Mouse (Mus musculus) urinary bladder, postnatal 36 days (tissue): ENCODE measurements around the gene Tubgcp3.
"Not testable (repeated sequence)": the region's sequence is repeated elsewhere in the genome, so short reads cannot be mapped to it uniquely, and the experiment has no call there.

Experiments used
- DNase-seq, 2 experiments: peaks; one replicate each; pipeline ENCODE4 v3.0.0; 2022; ENCODE audit warnings: low spot score in 2 of 2, mixed read lengths in 1 of 2

Gene Tubgcp3

DNA sequence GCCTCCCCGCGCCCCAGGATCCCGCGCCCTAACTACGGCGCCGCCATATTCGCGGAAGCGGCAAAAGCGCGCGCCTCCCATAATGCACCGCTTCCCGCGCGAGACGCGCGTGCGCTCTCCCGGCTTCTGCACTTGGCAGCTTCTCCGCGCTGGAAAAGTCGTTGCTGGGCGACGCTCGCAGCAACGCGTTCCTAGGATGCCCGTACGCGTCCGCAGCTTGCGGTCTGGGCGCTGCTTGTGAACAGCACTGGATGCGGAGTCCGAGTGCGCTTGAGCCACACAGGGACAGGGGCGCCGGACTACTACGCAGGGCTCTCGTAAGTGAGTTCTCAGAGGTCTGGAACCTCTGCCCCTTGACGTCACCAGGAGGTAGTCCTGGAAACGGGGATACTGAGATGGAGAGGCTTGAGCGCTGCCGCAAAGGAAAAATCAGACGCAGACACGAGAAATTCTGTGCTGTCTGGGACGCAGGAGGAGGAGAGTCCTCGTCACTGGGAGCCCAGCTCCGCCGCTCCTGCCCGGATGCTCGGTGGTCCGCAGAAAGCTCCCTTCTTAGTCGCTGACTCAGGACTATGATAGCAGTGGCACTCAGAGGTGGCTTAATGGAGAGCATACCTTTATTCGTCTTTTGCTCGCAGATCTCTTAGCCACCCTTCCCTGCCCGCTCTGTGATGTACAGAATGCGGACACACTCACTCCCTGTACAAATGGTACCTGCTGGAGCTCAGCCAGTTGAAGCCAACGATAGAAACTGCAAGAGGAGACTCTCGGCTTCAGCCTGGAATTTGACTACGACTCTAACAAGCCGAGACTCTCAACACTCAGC is at the start of gene Tubgcp3:
TSS of gene Tubgcp3 (minus strand) at position 193 of the 826 bp plus-strand sequence.
- DNase-seq = peak; percentile 82 to 88

- DNase-seq = no peak
Observed at GRCm38 (mm10) chr8:12719091-12719490, 47.0 kb upstream of the Tubgcp3 start.

DNA sequence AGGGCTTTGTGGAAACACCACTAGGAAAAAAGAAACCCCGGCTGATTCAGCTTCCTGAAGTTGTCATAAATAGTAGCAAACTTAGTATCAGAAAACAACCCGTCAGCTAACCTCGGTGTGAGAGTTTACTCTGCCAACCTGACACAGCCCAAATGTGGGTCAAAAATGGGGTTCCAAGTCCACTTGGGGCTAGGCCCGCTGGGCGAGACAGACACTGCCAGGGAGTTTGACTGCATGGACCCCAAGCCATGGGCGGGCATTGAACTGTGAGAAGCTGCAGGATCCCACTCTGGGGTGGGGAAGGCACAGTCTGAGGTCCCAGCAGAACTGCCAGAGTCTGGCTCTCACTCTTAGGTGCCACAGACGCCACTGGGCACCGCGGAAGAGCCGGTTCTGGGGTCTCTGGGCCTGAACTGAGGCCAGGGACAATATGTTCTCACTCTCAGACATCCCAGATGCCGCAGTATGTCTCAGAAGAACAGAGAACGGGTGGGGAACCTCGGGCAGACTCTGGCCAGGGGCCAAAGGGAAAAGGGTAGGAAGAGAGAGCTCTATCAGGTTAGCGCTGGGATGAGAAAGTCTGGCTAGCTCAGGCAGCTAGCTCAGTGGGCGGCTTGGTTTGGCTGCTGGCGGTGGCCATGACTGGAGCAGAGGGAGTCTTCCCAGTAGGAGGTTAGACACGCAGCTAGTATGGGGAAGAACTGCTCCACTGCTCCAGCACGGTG is 44.0 kb upstream of the Tubgcp3 start:
- DNase-seq = no peak

- peak in 1 of 2 experiments; percentile 40 for DNase-seq
Observed at GRCm38 (mm10) chr8:12711623-12712022, 39.6 kb upstream of the Tubgcp3 start.

DNA sequence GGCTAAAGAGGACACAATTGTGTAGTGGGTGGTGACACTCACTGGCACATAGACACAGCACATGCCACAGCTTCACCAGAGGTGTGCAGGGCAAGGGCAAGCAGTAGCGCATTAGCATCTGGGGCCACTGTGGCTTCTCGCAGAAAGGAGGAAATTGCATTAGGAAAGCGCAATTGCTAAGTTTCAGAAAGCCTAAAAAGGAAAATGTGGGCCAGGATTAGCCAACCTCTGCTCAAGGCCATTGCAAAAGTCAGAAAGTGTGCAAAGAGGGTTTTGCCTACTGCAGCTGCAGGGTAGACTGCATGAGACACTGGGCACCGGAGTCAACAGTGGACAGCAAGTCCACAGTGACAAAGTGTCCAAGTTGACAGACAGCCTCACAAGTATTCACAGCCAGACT is 31.5 kb upstream of the Tubgcp3 start:
- no peak for DNase-seq

- DNase-seq = no peak
Observed at GRCm38 (mm10) chr8:12702290-12702689, 30.2 kb upstream of the Tubgcp3 start.

DNA sequence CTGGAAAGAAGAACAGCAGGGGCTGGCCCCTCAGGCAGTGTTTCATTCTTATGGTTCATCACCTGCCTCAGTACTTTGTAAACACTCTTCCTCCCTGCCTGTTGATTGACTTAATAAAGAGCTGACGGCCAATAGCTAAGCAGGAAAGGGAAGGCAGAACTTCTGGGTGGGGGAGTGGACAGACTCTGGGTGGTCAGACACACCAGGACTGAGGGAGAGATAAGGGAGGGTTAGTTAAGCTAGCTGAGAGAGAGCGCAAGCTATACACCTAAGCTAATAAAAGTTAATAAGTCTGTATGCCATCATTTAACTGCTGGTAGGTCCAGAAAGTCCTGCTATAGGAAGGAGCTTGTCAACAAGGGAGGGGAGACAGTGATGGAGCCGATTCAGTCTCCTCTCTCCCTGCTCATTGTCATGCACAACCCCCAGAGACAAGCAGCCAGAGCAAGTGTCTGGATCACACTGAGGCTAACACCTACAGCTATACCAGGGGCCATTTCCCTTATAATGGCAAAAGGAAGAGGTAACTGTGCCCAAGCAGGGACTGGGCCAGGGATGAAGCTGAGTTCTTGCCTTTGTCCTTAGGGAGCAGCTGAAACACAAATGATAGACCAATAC is 26.7 kb upstream of the Tubgcp3 start:
- DNase-seq = no peak

- DNase-seq = no peak
Observed at GRCm38 (mm10) chr8:12688851-12689250, 16.8 kb upstream of the Tubgcp3 start.

- DNase-seq = peak; percentile 70 to 78
Observed at GRCm38 (mm10) chr8:12677529-12677928, 5.5 kb upstream of the Tubgcp3 start.

GRCm38 (mm10) chr8:12671473-12672055 is 484 bp downstream of the Tubgcp3 start:
- peak in 1 of 2 experiments; percentile 6 for DNase-seq

GRCm38 (mm10) chr8:12670965-12671364 is 1.1 kb downstream of the Tubgcp3 start:
- DNase-seq = no peak

DNA sequence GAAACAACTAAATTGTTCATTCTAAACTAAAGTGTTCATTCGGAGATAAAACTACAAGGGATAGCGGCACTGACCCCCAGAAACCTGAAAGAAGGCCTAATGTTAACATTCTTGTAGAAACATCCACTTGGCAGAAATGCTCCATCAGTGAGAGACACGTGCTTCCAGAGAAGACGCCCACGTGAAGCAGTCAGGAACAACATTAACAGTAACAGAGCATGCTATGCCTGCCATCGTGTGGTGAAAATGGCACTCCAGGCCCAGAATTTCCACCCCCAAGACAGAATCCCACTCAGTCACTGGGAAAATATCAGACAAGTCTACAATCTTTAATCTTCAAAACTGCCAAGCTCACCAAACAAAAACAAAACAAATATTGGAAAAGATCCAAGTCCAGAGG is 3.2 kb downstream of the Tubgcp3 start:
- DNase-seq = no peak

- not testable (repeated sequence) for DNase-seq
Observed at GRCm38 (mm10) chr8:12666530-12666929, 5.5 kb downstream of the Tubgcp3 start.

GRCm38 (mm10) chr8:12663105-12663456 is 9.0 kb downstream of the Tubgcp3 start:
- DNase-seq = no peak

DNA sequence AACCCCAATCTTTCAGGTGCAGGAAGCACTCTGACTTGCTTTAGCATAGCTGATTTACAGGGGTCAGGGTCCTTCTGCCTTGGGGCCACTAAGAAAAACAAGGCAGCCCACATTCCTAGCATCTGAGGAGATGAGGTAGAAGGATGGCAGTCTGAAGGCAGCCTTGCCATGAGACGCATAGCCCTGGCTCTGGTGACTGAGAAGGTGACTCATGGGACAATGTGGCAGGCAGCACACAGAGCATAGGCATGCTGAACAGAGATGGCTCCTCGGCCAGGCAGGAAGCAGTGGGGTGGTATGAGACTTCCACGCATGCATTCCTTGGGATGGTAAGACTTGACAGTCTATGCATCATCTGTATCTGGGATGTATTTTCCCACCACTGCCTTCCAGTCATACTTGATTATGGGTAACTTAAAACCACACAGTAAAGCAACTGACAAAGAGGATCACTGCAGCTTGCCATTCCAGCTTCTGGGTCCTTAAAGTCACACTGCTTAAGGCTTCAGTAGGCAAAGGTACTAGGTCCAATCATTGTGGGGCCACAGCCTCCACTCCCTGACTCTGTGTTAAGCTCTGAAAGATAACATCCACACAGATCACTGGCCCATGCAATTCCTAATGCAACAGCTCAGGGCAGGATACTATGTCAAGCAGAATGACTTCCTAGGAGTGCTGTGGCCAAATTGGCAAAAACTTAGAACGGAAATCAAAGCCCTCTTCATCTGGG is 9.5 kb downstream of the Tubgcp3 start:
- no peak for DNase-seq

GRCm38 (mm10) chr8:12657411-12657810 is 14.6 kb downstream of the Tubgcp3 start:
- DNase-seq = no peak

- no peak for DNase-seq
Observed at GRCm38 (mm10) chr8:12651246-12651645, 20.8 kb downstream of the Tubgcp3 start.

DNA sequence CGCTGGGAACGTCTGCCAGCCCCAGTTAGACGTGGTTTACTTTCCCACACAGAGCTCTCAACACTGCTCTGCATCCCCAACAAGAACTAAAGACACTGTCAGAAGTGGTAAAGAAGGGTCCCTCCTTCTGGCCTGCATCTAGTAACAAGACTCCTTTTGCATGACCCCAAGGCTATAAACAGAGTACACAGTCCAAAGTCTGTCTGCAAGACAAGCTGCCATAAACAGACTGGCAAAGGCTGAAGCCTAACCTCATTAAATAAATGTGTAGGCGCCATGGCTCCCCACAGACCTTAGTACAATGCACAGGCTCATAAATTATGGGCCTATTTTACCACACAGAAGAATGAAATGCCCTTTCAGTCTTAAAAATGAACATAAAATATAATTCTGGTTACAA is 21.6 kb downstream of the Tubgcp3 start:
- no peak for DNase-seq

GRCm38 (mm10) chr8:12648951-12649350 is 23.1 kb downstream of the Tubgcp3 start:
- DNase-seq = no peak

DNA sequence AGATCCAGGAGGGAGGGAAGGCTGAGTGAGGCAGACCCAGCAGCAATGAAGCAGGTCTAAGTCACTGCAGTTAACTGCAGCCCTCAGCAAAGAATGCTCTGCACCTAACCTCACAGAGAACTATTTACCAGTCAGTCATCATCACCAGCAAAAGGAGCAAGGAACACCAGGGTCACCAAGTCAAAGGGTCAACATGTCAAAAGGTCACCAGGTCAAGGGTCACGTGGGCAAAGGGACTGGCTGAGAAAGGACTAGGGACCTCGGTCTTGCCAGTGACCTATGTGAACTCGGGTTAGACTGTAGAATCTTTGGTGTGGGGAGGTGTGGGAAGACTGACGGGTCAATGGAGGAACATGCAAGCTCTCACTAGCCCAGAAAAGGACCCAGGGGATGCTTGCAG is 25.5 kb downstream of the Tubgcp3 start:
- DNase-seq = no peak

DNA sequence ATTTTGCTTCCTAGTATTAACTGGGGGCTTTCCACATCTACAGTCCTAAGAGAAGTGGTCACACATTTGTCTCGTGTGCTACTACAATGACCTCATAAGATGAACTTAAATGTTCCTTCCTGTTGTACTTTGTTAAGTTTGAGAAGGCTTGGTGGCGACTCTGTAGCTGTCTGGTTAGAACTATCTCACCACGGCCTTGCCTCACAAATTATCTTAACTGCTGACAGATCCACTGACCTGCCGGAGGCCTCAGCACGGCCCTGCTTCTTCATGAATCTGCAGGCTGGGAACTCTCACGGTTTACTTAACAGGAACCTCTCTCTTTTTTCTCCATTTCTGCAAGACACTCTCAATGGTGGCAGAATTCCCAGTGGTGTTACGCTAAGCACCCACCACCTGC is 27.2 kb downstream of the Tubgcp3 start:
- DNase-seq = no peak

DNA sequence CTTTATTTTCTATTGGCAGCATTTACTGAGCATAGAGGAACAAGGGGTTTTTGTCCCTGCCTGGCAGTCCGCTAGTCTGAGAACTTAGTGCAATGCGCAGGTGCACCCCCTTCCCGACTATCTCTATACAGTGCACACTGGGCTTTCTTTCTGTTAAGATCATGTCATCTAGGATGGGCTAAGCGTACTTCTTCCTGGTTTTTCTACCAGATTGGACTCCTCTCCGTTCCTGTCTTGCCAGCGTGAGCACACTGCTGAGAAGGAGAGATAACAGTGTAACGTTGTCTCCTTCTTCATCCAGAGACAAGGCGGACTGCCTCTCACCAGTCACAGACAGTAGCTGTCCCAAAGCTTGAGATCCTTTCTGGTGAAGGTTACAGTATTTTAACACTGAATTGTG is 27.7 kb downstream of the Tubgcp3 start:
- no peak for DNase-seq
